Comparison of ENCODE assay signal across 15 mouse cellular contexts in the genomic region with DNA sequence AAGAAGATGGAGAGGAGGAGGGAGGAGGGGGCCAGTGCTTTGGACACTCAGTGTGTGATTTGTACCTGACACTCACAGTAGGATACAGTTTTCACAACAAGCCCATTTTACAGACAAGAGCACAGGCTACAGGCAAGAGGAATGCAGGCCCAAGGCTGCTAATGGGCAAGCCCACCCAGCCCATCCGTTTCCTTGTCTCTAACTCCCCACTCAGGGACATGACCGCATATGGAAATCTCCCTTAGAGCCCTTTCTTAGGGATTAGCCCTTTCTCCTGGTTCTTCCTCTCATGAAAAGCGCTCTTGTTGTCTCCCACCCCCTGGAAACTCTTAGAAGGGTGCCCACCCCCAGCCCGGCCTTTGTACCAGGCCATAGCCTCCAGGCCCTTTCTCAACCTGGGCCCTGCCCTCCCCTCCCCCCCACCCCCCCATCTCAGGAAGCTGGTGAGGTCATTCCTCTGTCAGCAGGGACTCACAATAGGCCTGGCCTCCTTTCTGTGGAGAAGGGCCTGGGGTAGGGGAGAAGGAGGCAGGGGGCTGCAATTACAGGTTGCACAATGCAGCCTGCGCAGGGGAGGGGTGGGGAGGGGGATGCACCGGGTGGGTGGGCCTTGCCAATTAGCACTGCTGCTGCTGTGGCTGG. TPM values are rescaled to one million over a fixed set of nuclear protein-coding genes. Genes with fewer than 3 reads are reported as not detected.
DNase-seq lines count a peak whose midpoint lies in the region; ATAC-seq lines count a peak whose summit lies in the region.
"Had no signal": no experiment of that assay in that cellular context is flagged by ENCODE, and none has a peak within 500 bp of the region (broad histone marks: within the 10 kb centered on the region; RNA-seq: fewer than 3 reads in every experiment).

No protein-coding gene starts in this region.

- no peaks in the 10 kb centered on the region for H3K36me3 ChIP-seq in hindbrain, embryonic 11.5 days (ENCODE audit: control insufficient read depth, insufficient read depth, low read length)
- H3K36me3 ChIP-seq in hindbrain, embryonic 16.5 days (ENCODE audit: control insufficient read depth, insufficient read depth, low read length) = no peaks in the 10 kb centered on the region
- no peaks in the 10 kb centered on the region for H3K36me3 ChIP-seq in embryonic facial prominence, embryonic 11.5 days (replicated peaks; ENCODE audit: control insufficient read depth, insufficient read depth, low read depth, low read length)
- H3K36me3 ChIP-seq in hindbrain, embryonic 13.5 days = no peaks in the 10 kb centered on the region
- H3K36me3 ChIP-seq: embryonic facial prominence, embryonic 12.5 days; G1E; heart, embryonic 12.5 days; hindbrain, embryonic 15.5 days had no signal

- WGBS in hindbrain, embryonic 11.5 days = 12% methylated on average over 6 of the region's 6 CpGs
- 17% methylated on average over 6 of the region's 6 CpGs for WGBS in hindbrain, embryonic 16.5 days
- 11% methylated on average over 6 of the region's 6 CpGs for WGBS in embryonic facial prominence, embryonic 11.5 days
- 15% methylated on average over 5 of the region's 6 CpGs for WGBS in hindbrain, embryonic 13.5 days

- no peak overlapping the region for H3K9ac ChIP-seq in hindbrain, embryonic 11.5 days (ENCODE audit: low read depth, low read length)
- H3K9ac ChIP-seq in hindbrain, embryonic 16.5 days (ENCODE audit: low read depth, low read length) = no peak overlapping the region
- no peak overlapping the region for H3K9ac ChIP-seq in embryonic facial prominence, embryonic 11.5 days (replicated peaks; ENCODE audit: low read length)
- H3K9ac ChIP-seq in hindbrain, embryonic 13.5 days = no peak overlapping the region
- H3K9ac ChIP-seq: embryonic facial prominence, embryonic 12.5 days; heart, embryonic 12.5 days; hindbrain, embryonic 15.5 days; liver, embryonic 14.5 days had no signal

- peak; percentile 64; the same call in 1 of the 2 replicates for ATAC-seq in hindbrain, embryonic 11.5 days (ENCODE audit: low FRiP score)
- ATAC-seq in hindbrain, embryonic 16.5 days = no peak
- ATAC-seq in embryonic facial prominence, embryonic 11.5 days (replicated peaks; ENCODE audit: insufficient number of reproducible peaks, low FRiP score, low TSS enrichment, low read depth) = peak; percentile 61
- ATAC-seq in hindbrain, embryonic 13.5 days (ENCODE audit: low FRiP score) = 0 out of 2 replicates have a peak, but pooled peaks have one; percentile 17

- no peak overlapping the region for H3K4me3 ChIP-seq in hindbrain, embryonic 11.5 days (ENCODE audit: low read depth, low read length)
- no peak overlapping the region for H3K4me3 ChIP-seq in hindbrain, embryonic 16.5 days (ENCODE audit: low read length)
- H3K4me3 ChIP-seq in embryonic facial prominence, embryonic 11.5 days (ENCODE audit: low read depth, low read length) = no peak overlapping the region
- no peak overlapping the region for H3K4me3 ChIP-seq in hindbrain, embryonic 13.5 days
- H3K4me3 ChIP-seq: embryonic facial prominence, embryonic 12.5 days; heart, embryonic 12.5 days; hindbrain, embryonic 15.5 days had no signal

- H3K9me3 ChIP-seq in hindbrain, embryonic 11.5 days (ENCODE audit: control insufficient read depth, low read length) = no peaks in the 10 kb centered on the region
- no peaks in the 10 kb centered on the region for H3K9me3 ChIP-seq in hindbrain, embryonic 16.5 days (ENCODE audit: control insufficient read depth, low read length)
- no peaks in the 10 kb centered on the region for H3K9me3 ChIP-seq in embryonic facial prominence, embryonic 11.5 days (replicated peaks; ENCODE audit: control insufficient read depth, low read length)
- no peaks in the 10 kb centered on the region for H3K9me3 ChIP-seq in hindbrain, embryonic 13.5 days
- H3K9me3 ChIP-seq: embryonic facial prominence, embryonic 12.5 days; heart, embryonic 12.5 days; hindbrain, embryonic 15.5 days had no signal

- peak; percentile 49 for DNase-seq in hindbrain, embryonic 11.5 days (ENCODE audit: low spot score)
- DNase-seq in ES-CJ7 (ENCODE audit: low read depth, low spot score) = peak; percentile 35
- DNase-seq in embryonic facial prominence, embryonic 11.5 days (ENCODE audit: low spot score) = peak; percentile 66
- DNase-seq in gastrocnemius, postnatal 10 days = no peak
- DNase-seq in spleen, postnatal 14 days (ENCODE audit: low spot score in 2 of 2) = no peak
- no peak for DNase-seq in gastrocnemius, postnatal 25 days
- DNase-seq: cerebellum, adult 2 months; kidney, adult 8-10 months had no signal

- H3K4me2 ChIP-seq in hindbrain, embryonic 11.5 days (replicated peaks; ENCODE audit: low read depth, low read length) = no peak overlapping the region
- no peak overlapping the region for H3K4me2 ChIP-seq in hindbrain, embryonic 16.5 days (ENCODE audit: low read length)
- H3K4me2 ChIP-seq in embryonic facial prominence, embryonic 11.5 days (ENCODE audit: low read depth, low read length) = no peak overlapping the region
- H3K4me2 ChIP-seq in hindbrain, embryonic 13.5 days = no peak overlapping the region
- H3K4me2 ChIP-seq: embryonic facial prominence, embryonic 12.5 days; heart, embryonic 12.5 days; hindbrain, embryonic 15.5 days had no signal

- H3K27me3 ChIP-seq in hindbrain, embryonic 11.5 days (ENCODE audit: control insufficient read depth, insufficient read depth, low read length) = peaks cover 3% of the 10 kb centered on the region; the same call in 1 of the 2 replicates
- no peaks in the 10 kb centered on the region for H3K27me3 ChIP-seq in hindbrain, embryonic 16.5 days (replicated peaks; ENCODE audit: control insufficient read depth, insufficient read depth, low read length)
- H3K27me3 ChIP-seq in embryonic facial prominence, embryonic 11.5 days (ENCODE audit: control insufficient read depth, insufficient read depth, low read length) = no peaks in the 10 kb centered on the region
- H3K27me3 ChIP-seq in hindbrain, embryonic 13.5 days = peaks cover 6% of the 10 kb centered on the region; the same call in 1 of the 2 replicates
- H3K27me3 ChIP-seq: embryonic facial prominence, embryonic 12.5 days; hindbrain, embryonic 15.5 days had no signal

- H3K27ac ChIP-seq in hindbrain, embryonic 11.5 days (ENCODE audit: low read depth, low read length) = no peak overlapping the region
- H3K27ac ChIP-seq in hindbrain, embryonic 16.5 days (ENCODE audit: low read depth, low read length) = no peak overlapping the region
- no peak overlapping the region for H3K27ac ChIP-seq in embryonic facial prominence, embryonic 11.5 days (replicated peaks; ENCODE audit: low read depth, low read length)
- no peak overlapping the region for H3K27ac ChIP-seq in hindbrain, embryonic 13.5 days
- H3K27ac ChIP-seq: embryonic facial prominence, embryonic 12.5 days; hindbrain, embryonic 15.5 days; liver, embryonic 14.5 days had no signal

- peaks cover 4% of the 10 kb centered on the region; the same call in 1 of the 2 replicates for H3K4me1 ChIP-seq in hindbrain, embryonic 11.5 days (replicated peaks; ENCODE audit: control insufficient read depth, insufficient read depth, low read length)
- no peaks in the 10 kb centered on the region for H3K4me1 ChIP-seq in hindbrain, embryonic 16.5 days (ENCODE audit: control insufficient read depth, insufficient read depth, low read depth, low read length)
- peaks cover 3% of the 10 kb centered on the region for H3K4me1 ChIP-seq in embryonic facial prominence, embryonic 11.5 days (ENCODE audit: control insufficient read depth, insufficient read depth, low read length)
- H3K4me1 ChIP-seq in hindbrain, embryonic 13.5 days (replicated peaks) = peaks cover 14% of the 10 kb centered on the region

RNA-seq across cellular contexts. Expression of a gene that starts 13.8 kb away (rescaled TPM):
- polyA plus RNA-seq in hindbrain, embryonic 11.5 days (2014; fragmentation: Nextera tagmentation; extraction: Ambion mirVana) = 4.2 and 4.8 TPM in 2 replicates
- polyA plus RNA-seq in hindbrain, embryonic 16.5 days (2015; fragmentation: Nextera tagmentation; extraction: Ambion mirVana) = 18.9 and 30.0 TPM in 2 replicates
- polyA plus RNA-seq in embryonic facial prominence, embryonic 11.5 days (2014; fragmentation: Nextera tagmentation; extraction: Ambion mirVana) = 6.3 and 6.9 TPM in 2 replicates
- 11.3 and 11.7 TPM in 2 replicates for polyA plus RNA-seq in hindbrain, embryonic 13.5 days (2015; fragmentation: Nextera tagmentation; extraction: Ambion mirVana)
- total RNA-seq in gastrocnemius, postnatal 10 days (2021) = under 1 TPM; 0.45 TPM
- not detected for total RNA-seq in gastrocnemius, postnatal 25 days (2021)
- total RNA-seq: G1E had no signal
- polyA plus RNA-seq: G1E had no signal

RNA-seq across cellular contexts. Expression of a gene that starts 40.7 kb away (rescaled TPM):
- polyA plus RNA-seq in hindbrain, embryonic 11.5 days (2014; fragmentation: Nextera tagmentation; extraction: Ambion mirVana) = 30.7 and 32.8 TPM in 2 replicates
- 5.8 and 9.2 TPM in 2 replicates for polyA plus RNA-seq in hindbrain, embryonic 16.5 days (2015; fragmentation: Nextera tagmentation; extraction: Ambion mirVana)
- 30.2 and 32.8 TPM in 2 replicates for polyA plus RNA-seq in embryonic facial prominence, embryonic 11.5 days (2014; fragmentation: Nextera tagmentation; extraction: Ambion mirVana)
- polyA plus RNA-seq in hindbrain, embryonic 13.5 days (2015; fragmentation: Nextera tagmentation; extraction: Ambion mirVana) = 13.5 and 16.5 TPM in 2 replicates
- total RNA-seq in gastrocnemius, postnatal 10 days (2021) = 1 to 10 TPM; 2.5 to 2.8 TPM
- total RNA-seq in gastrocnemius, postnatal 25 days (2021) = under 1 TPM; 0.32 to 0.67 TPM
- polyA plus RNA-seq: G1E had no signal

Comparison
In these comparisons a context has a peak if more than half of its experiments do, and no peak if none do; other contexts are left out.
1. DNase-seq: peak in hindbrain, embryonic 11.5 days (single experiment), ES-CJ7 (single experiment) and embryonic facial prominence, embryonic 11.5 days (single experiment); none in gastrocnemius, postnatal 10 days (single experiment), spleen, postnatal 14 days (0 of 2) and gastrocnemius, postnatal 25 days (single experiment).